Mouse (Mus musculus) spleen, postnatal 14 days (tissue): Measurements from ENCODE around the gene Vamp2.

Source experiments
- DNase-seq, 2 experiments: peaks; one replicate each; pipeline ENCODE4 v3.0.0; 2021 to 2022; ENCODE audit warnings: low spot score in 2 of 2

The Vamp2 gene

GRCm38 (mm10) chr11:69133566-69133922 is 45.3 kb downstream of the Vamp2 start:
- no peak for DNase-seq

GRCm38 (mm10) chr11:69133923-69134621 is 45.8 kb downstream of the Vamp2 start:
- DNase-seq: no peak

- DNase-seq: no peak
Observed at GRCm38 (mm10) chr11:69134622-69134968, 46.3 kb downstream of the Vamp2 start.

- DNase-seq: no peak
Observed at GRCm38 (mm10) chr11:69135361-69135760, 47.1 kb downstream of the Vamp2 start.
